Comparison of ENCODE assay signal across 18 mouse cellular contexts in genomic region chr13:46055410-46055809, GRCm38 (mm10).
DNase-seq lines count a peak whose midpoint lies in the region; ATAC-seq and TF ChIP-seq lines count a peak whose summit lies in the region.
"Had no signal": no experiment of that assay in that cellular context is flagged by ENCODE, and none has a peak within 500 bp of the region (broad histone marks: within the 10 kb centered on the region; RNA-seq: fewer than 3 reads in every experiment).

No protein-coding gene starts in this region.

- no peak overlapping the region for H3K4me3 ChIP-seq in left cerebral cortex, adult 2 months

- intact Hi-C loops in left cerebral cortex, adult 2 months (cut with DNase I) = no loop called here
- intact Hi-C loops in left cerebral cortex, postnatal 36 days (cut with DNase I) = no loop called here

- no peak for DNase-seq in frontal cortex, postnatal 36 days (ENCODE audit: low spot score in 2 of 2)
- no peak for DNase-seq in left cerebral cortex, adult 2 months (ENCODE audit: extremely low spot score in 1 of 2, low spot score in 2 of 2)
- DNase-seq in left cerebral cortex, postnatal 36 days (ENCODE audit: low spot score in 2 of 2) = no peak
- DNase-seq in brain, adult 2 months (ENCODE audit: low read depth, low spot score) = peak; percentile 57
- DNase-seq in kidney, adult 11 months = no peak
- DNase-seq: adrenal gland, adult 2 months; adrenal gland, adult 8-10 months; adrenal gland, postnatal 25 days; adrenal gland, postnatal 36 days; B cell, adult 2 months; cerebellum, adult 11 months; cerebellum, adult 11-12 months; cerebellum, adult 18-20 months; cerebellum, adult 2 months had no signal

- TF ChIP-seq CTCF in left cerebral cortex, adult 2 months (IDR thresholded peaks at IDR 0.05) = no peak

- H3K27ac ChIP-seq in left cerebral cortex, adult 2 months = peak overlapping the region; percentile 54; the same call in 1 of the 2 replicates

- peak; percentile 93 for ATAC-seq in frontal cortex, adult (ENCODE audit: low TSS enrichment)
- ATAC-seq: activated CD4-positive, CD25-positive, alpha-beta regulatory T cell, adult 4 months; CD4-positive, CD25-positive, alpha-beta regulatory T cell, adult 4 months; Patski had no signal
